Mouse (Mus musculus): ENCODE measurements around the gene Mrps21.

- TF ChIP-seq CTCF (IDR thresholded peaks at IDR 0.05; ENCODE audit: extremely low read depth, insufficient read depth, low read length): no peak
- no peak for TF ChIP-seq POLR2A (IDR thresholded peaks at IDR 0.05; ENCODE audit: extremely low read depth, insufficient read depth, low read length)
These were observed 729 bp upstream of the Mrps21 start for GRCm38 (mm10) chr3:95872048-95872447.
